Mouse (Mus musculus): ENCODE data around the gene Ubl5.
A peak's percentile ranks its signal among the peaks of the same experiment; 100 is the strongest.
"Not testable (repeated sequence)": the region's sequence is repeated elsewhere in the genome, so short reads cannot be mapped to it uniquely, and the experiment has no call there.

Ubl5 gene

GRCm38 (mm10) chr9:20642101-20642895 lies at the start of gene Ubl5:
Gene Ubl5, plus strand, starts transcription at chr9:20642878.
- peak; percentile 93 to 94 for DNase-seq (ENCODE audit: low spot score in 2 of 2)

DNA sequence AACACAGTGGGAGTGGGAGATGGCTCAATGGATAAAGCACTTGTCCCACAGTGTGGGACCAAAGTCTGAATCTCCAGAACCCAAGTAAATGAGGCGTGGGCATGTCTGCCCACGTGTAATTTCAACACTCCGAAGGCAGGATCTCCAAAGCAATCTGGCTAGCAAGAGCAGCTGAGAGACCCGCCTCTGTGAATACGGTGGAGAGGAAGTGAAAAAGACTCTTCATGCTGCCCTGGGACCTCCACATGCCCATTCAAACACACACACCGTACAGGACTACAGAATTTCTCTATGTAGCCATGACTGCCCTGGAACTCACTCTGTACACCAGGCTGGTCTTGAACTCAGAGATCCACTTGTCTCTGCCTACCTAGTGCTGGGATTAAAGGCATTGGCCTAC lies 41.4 kb upstream of the Ubl5 start:
- DNase-seq (ENCODE audit: low spot score in 2 of 2), result peak in 1 of 2 experiments; percentile 20

DNA sequence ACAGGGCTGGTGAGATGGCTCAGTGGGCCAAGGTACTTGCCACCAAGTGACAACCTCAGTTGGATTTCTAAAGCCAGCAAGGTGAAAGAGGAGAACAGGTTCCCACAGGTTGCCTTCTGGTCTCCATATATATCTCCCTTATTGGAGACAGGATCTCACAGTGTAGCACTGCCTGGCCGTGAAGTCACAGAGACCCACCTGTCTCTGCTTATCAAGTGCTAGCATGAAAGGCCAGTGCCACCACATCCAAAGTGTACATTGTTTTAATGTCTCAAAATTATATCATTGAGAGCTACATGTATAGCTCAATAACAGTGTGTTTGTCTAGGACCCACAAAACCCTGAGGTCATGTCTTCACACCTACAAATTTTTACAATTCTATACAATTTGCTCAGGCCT lies 36.4 kb upstream of the Ubl5 start:
- no peak for DNase-seq (ENCODE audit: low spot score in 2 of 2)

GRCm38 (mm10) chr9:20607100-20607974 lies 35.3 kb upstream of the Ubl5 start:
- DNase-seq (ENCODE audit: low spot score in 2 of 2), result peak; percentile 90 to 94

DNA sequence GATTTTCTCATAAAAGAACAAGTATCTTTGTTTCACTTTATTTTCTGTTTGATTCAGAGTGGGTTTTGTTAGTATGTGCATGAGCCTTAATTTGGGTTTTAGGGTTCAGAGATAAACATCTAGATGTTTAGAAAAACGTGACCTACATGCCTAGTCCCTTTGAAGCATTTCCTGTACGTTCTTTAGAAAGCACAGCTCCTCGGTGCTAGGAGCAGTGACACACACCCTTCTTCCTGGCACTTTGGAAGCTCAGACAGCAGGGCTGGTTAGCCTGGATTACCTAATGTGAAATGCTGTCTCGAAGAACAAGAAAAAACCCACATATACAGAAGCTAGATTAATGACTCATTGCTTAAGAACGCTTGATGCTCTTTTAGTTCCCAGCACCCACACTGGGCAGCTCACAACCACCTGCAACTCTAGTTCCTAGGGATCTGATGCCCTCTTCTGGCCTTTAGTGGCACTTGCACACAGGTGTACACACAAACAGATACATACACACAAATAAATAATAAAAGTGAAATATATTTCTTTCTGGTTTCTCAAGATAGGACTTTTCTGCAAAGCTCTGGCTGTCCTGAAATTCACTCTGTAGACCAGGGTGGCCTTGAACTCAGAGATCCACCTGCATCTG lies 32.7 kb upstream of the Ubl5 start:
- no peak for DNase-seq (ENCODE audit: low spot score in 2 of 2)

DNA sequence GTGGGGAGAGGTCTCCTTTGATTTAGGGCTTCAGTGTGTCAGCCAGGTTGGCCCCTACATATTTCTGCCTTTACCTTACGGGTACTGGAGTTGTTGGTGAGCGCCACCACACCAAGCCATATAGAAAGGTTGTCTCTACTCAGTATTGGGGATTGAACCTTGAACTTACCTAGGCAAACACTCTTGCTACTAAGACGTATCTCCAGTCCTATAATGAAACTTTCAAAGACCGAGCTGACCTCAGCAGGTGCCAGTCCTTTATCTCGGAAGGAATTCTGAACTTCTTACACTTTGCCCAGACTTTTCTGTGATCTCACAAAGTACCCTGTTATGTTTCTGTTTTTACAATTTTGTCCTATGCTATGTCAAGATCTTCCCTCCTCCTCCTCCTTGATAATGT lies 30.7 kb upstream of the Ubl5 start:
- DNase-seq (ENCODE audit: low spot score in 2 of 2), result no peak

GRCm38 (mm10) chr9:20616685-20617084 lies 26.0 kb upstream of the Ubl5 start:
- no peak for DNase-seq (ENCODE audit: low spot score in 2 of 2)

- no peak for DNase-seq (ENCODE audit: low spot score in 2 of 2)
These were observed 11.3 kb upstream of the Ubl5 start for GRCm38 (mm10) chr9:20631332-20631731.

GRCm38 (mm10) chr9:20635676-20636075 lies 7.0 kb upstream of the Ubl5 start:
- DNase-seq (ENCODE audit: low spot score in 2 of 2), result not testable (repeated sequence)

DNA sequence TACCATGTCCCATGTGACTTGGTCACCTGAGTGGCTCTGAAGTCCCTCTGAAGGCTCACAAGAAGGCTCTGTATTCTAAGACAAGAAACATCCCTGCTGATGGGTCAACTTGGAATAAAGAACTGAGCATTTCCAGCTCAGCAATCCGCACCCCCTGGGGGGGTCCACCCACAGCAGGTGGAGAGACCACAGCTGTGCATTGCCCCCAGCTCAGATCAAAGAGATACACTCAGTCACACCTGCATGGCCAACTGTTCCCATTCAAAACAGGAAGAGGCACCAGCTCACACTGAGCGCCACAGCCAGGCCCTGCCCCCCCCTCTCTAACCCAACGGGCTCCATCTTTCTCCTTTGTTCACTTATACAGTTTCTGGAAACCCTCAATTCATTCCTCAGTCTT lies 6.4 kb upstream of the Ubl5 start:
- no peak for DNase-seq (ENCODE audit: low spot score in 2 of 2)

- no peak for DNase-seq (ENCODE audit: low spot score in 2 of 2)
These were observed 5.9 kb upstream of the Ubl5 start for GRCm38 (mm10) chr9:20636790-20637189.

GRCm38 (mm10) chr9:20638552-20638951 lies 4.1 kb upstream of the Ubl5 start:
- peak in 1 of 2 experiments; percentile 34 for DNase-seq (ENCODE audit: low spot score in 2 of 2)

DNA sequence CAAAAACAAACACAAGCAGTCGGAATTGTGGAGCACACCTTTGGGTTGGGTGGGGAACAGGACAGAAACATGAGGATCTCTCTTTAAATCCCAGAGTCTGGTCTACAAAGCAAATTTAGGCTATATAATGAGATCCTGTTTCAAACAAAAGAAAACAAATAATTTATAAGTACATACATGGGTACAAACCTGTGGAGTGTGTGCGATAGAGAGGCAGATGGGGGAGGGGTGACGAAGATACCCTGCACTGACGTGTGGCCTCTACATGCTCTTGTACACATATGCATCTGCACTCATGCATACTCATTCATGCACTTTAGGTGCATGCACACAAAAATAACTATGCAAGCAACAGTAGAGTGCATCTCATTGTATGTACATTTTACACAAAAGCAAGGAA lies 3.2 kb upstream of the Ubl5 start:
- DNase-seq (ENCODE audit: low spot score in 2 of 2), result peak in 1 of 2 experiments; percentile 21

DNA sequence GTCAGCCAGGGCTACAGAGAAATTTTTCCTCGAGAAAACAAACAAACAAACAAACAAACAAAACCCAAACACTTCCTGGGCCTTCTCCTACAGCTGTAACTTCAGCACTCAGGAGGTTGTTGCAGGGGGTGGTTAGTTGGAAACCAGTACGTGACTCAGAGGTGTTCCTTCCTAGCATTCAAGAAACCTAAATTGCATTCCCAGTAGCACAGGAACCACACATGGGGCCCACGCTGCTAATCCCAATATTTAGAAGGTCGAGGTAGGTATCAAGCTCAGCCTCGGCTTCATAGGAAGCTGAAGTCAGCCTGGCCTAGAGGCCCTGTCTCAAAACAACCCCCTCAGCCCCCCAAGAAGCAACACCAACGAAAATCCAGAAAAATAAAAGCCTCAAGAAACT lies 1.2 kb upstream of the Ubl5 start:
- DNase-seq (ENCODE audit: low spot score in 2 of 2), result no peak

DNA sequence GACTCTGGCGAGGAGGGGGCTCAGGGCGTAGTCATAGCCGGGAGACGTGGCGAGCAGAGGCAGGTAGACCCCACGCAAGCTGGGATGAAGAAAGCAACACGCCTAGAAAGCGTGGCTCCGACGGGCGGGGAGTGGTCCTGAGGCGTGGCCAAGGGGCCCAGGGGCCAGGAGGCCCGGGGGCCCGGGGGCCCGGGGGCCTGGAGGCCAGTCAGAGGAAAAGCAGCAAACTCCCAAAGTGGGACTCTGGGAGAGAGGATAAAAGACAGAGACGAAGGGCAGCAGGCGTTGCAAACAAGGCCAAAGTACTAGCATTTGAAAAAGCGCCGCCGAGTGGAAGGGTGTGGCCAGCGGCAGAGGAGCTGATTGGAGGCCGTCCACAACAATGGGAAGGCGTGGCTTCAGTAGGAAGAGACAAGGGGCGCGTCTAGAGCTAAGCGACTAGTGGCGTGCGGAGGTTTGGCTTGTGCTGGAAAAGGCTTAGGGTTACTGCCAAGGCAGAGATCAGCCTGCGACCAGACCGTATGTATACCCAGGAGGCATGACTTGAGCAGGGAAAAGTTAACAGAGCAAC lies 303 bp downstream of the Ubl5 start:
- DNase-seq (ENCODE audit: low spot score in 2 of 2), result peak; percentile 87 to 89

GRCm38 (mm10) chr9:20643781-20644180 lies 1.1 kb downstream of the Ubl5 start:
- DNase-seq (ENCODE audit: low spot score in 2 of 2), result no peak

- DNase-seq (ENCODE audit: low spot score in 2 of 2), result peak; percentile 84 to 86
These were observed 1.8 kb downstream of the Ubl5 start, which contains the start of gene Fbxl12 for GRCm38 (mm10) chr9:20644360-20645081. Gene Fbxl12, minus strand, starts transcription at chr9:20644767.

DNA sequence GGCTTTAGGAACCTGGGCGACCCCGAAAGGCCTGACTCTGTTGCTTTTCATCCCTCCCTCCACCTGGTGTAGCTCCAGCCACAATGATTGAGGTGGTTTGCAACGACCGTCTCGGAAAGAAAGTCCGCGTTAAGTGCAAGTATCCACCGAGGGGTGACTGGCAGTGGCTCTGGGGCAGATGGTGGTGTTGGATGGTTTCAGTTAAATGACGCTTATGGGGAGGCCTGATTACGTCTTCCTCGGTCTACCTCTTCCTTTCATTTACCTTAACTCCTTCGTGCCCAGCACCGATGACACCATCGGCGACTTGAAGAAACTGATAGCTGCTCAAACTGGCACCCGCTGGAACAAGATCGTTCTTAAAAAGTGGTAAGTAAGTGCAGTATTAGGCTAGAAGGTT lies 2.4 kb downstream of the Ubl5 start:
- DNase-seq (ENCODE audit: low spot score in 2 of 2), result peak; percentile 49 to 57

- peak; percentile 100 for DNase-seq (ENCODE audit: low spot score in 2 of 2)
These were observed 9.1 kb downstream of the Ubl5 start, which contains the start of gene Pin1 for GRCm38 (mm10) chr9:20651602-20652259. Gene Pin1, plus strand, starts transcription at chr9:20652095.

DNA sequence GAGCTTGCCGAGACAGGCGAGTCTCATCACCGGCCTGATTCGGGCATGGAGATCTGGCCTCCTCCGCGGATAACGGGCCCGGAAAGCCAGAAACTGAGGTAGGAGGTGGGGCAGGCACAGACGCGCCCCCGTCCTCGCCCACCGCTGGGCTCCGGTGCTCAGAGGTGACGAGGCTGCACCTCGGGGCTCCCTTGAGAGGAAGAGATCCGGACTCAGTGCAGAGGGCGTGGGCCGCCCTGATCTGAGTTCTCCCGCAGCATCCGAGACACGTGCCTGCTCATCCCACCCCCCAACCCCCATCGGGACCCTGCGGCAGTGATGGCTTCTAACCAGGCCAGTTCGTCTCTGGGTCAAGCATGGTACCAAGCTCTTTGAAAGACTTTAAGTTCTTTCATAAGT lies 9.6 kb downstream of the Ubl5 start:
- no peak for DNase-seq (ENCODE audit: low spot score in 2 of 2)

DNA sequence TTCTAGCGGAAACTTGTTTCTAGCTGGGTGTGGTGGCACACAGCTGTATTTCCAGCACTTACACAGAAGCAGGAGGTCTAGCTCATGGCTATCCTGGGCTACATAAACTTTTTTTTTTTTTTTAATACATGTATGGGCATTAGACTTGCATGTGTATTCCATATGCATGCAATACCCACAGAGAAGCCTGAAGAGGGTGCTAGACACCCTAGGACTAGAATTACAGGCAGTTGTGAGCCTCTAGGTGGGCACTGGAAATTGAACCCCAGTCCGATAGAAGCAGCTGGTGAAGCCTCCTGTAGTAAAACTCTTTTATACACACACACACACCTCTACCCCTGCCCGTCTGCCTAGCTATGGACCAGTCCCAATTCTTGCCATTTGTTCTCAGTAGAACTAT lies 11.2 kb downstream of the Ubl5 start:
- DNase-seq (ENCODE audit: low spot score in 2 of 2), result no peak
